Mouse (Mus musculus) heart, adult 2 months (tissue): Measurements from ENCODE around the gene Mef2d.

ENCODE experiments used
- CTCF ChIP-seq: fragments of 200-600 bp; IDR thresholded peaks from 2 replicates; pipeline ENCODE4 v1.8.1; 2022; ENCODE audit warnings: antibody characterized with exemption, mild to moderate bottlenecking, moderate library complexity
- EP300 ChIP-seq: fragments of 200-500 bp; IDR thresholded peaks from 2 replicates; pipeline ENCODE4 v1.6.1; 2011; ENCODE audit warnings: low read depth, low read length, control low read depth; ENCODE audit not compliant: insufficient read depth
- POLR2A ChIP-seq: fragments of 200-500 bp; IDR thresholded peaks from 2 replicates; pipeline ENCODE4 v1.6.1; 2011; ENCODE audit warnings: mild to moderate bottlenecking, low read depth, low read length, control low read depth; ENCODE audit not compliant: insufficient read depth

- TF ChIP-seq POLR2A (peak; percentile 90), CTCF (no peak), EP300 (peak; percentile 65; the same call in 1 of the 2 replicates)
These were observed 972 bp downstream of the Mef2d start for GRCm38 (mm10) chr3:88142916-88143771.
